Mouse (Mus musculus) cerebellum, postnatal 10 days (tissue): ENCODE data around the gene Gm5483.
"Not testable (repeated sequence)": the region's sequence is repeated elsewhere in the genome, so short reads cannot be mapped to it uniquely, and the experiment has no call there.

Experiments
- DNase-seq, 2 experiments: peaks; one replicate each; pipeline ENCODE4 v3.0.0; 2021; ENCODE audit warnings: mixed read lengths in 2 of 2

The Gm5483 gene

DNA sequence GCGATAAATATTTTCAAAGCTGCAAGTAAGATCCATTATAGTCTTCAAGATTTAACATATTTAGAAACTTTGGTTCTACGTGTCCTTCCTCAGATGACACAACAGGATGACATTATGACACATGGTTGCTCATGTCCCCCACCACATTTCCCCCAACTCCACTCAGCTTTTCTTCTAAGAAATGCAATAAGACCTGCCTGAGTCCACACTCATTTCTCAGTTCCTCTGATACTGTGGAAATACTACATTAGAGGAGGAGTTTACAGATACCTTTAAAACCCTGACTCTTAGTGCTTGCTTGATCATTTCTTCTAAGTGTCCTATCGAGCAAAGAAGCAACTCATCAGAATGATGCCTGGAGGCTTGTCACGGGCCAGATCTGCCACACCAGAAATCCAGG, at the start of gene Gm5483:
Gm5483 (plus strand) TSS at position 301 of the 400 bp plus-strand sequence.
- not testable (repeated sequence) for DNase-seq

GRCm38 (mm10) chr16:36138201-36138600, 45.8 kb upstream of the Gm5483 start:
- DNase-seq, result no peak

DNA sequence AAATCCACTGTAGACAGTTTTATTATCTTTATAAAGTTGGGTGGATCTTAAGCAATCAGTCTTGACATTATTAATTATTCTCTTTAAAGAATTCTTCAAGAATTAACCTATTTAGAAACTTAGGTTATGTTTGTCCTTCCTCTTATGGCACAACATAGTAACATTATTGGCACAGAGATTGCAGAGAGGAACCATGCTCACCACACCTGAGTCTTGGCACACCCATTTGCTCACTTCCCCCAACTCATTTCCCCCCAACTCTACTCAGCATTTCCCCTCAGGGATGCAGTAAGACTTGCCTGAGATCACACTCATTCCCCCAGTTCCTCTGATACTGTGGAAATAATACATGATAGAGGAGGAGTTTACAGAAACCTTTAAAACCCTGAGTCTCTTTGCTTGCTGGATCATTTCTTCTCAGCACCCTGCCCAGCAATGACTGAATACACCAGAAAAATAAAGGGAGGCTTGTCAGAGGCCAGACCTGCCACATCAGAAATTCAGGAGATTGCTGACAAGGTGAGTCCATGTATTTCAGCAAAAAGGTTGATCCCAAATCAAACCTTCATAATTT, 27.5 kb upstream of the Gm5483 start, which contains the start of gene Stfa2l1:
Stfa2l1 (plus strand) TSS at position 410 of the 574 bp plus-strand sequence.
- DNase-seq, result no peak

DNA sequence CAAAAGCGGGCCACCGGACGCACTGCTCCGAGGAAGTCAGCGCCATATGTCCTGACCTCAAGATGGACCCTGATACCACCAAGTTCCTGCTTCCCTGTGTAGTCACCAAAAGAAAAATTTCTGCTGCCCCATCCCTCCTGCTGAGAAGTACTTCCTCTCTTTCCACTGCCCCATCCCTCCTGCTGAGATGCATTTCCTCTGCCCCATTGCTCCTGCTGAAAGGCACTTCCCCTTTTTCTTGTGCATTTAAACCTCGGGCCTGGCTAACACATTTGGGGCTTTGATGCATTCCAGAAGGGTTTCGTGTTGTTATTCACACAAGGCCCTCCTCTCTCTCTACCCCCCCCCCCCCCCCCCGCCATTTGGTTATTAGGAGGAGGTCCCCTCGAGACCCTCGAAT, 16.2 kb upstream of the Gm5483 start:
- not testable (repeated sequence) for DNase-seq

- DNase-seq, result no peak
These were observed 7.9 kb upstream of the Gm5483 start for GRCm38 (mm10) chr16:36176108-36176507.

- no peak for DNase-seq
These were observed 4.1 kb upstream of the Gm5483 start for GRCm38 (mm10) chr16:36179910-36180309.

DNA sequence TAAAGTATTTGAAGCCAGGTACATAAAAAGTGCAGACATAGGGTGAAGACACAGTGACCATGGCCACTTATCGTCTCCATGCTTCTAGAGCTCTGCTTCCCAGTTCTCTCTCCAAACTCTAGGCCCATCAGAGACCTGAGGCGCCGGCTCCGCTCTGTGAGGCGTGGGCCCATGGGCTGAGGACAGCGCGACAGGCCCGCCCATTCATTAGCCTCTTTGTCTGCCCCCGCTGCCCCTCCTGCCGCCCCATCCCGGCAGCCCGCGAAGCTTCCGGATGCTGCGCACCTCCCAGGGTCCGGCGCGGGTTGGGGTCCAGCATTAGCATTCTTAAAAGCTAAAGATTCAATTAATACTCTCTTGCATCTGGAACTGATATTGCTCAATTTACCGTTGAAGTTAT, 15.2 kb downstream of the Gm5483 start:
- DNase-seq, result no peak

DNA sequence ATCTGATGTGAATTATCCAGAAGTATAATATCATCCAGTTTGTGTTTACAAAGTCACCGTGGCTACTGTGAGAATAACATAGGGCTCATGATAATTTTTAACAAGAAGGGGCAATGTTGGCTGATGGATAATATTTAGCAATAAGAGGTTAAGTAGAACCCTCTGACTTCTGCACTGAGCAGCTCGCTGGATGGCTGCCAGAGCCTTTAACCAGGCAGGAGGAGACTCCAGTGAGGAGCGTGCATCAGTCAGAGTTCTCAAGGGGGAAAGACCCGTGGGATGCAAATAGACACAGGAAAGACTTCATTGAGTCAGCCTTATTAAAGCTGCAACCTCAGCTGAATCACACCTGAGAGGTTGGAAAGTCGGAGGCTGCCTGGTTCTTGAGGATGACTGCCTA, 19.8 kb downstream of the Gm5483 start:
- DNase-seq, result peak; percentile 13 to 16

- DNase-seq, result not testable (repeated sequence)
These were observed 21.7 kb downstream of the Gm5483 start for GRCm38 (mm10) chr16:36205684-36206083.

- DNase-seq, result no peak
These were observed 26.0 kb downstream of the Gm5483 start, which contains the start of gene Gm5416 for GRCm38 (mm10) chr16:36209967-36210453. TSS of gene Gm5416 (plus strand) at chr16:36210403.

DNA sequence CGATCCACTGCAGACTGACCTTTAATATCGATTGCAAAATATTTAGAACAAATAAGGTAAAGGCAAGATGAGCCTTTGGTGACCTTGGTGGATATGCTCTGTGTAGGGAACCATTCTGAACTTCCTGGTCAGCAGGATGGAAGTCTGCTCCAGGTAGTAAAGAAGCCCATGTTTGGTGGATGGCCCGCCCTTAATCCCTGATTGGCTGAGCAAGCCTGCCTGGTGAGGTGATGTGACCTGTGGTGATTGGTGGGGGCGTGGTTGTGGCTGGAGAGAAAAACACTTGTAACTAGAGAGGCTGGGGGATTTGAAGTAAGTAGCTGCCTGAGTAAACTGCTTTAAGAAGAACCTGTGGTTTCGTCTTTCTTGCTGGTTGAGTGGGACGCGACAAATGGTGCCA, 37.2 kb downstream of the Gm5483 start, which contains the start of gene 2010005H15Rik:
2010005H15Rik (plus strand) TSS at position 301 of the 400 bp plus-strand sequence.
- DNase-seq, result not testable (repeated sequence)
